Mouse (Mus musculus) neutrophil, adult 5-6 weeks (primary cell): Measurements from ENCODE around the gene Ankrd13b. TPM values are rescaled to one million over a fixed set of nuclear protein-coding genes. Genes with fewer than 3 reads are reported as not detected.

ENCODE experiments used
- ATAC-seq: fragments of 151-379, 151-347 bp; 2 replicates; pipeline ENCODE4 v1.8.0; 2017; ENCODE audit warnings: mild to moderate bottlenecking, moderate TSS enrichment; ENCODE audit not compliant: insufficient number of reproducible peaks, poor library complexity, low FRiP score, severe bottlenecking; ENCODE audit errors: extremely low read depth
- total RNA-seq: library from RNA; stranded (forward); fragments of 200-1000 nt; gene quantifications from 2 replicates; pipeline ENCODE4 v1.2.3, GENCODE M21; 2017

Ankrd13b gene
- total RNA-seq, 1 experiment from 2014 or later: not detected

DNA sequence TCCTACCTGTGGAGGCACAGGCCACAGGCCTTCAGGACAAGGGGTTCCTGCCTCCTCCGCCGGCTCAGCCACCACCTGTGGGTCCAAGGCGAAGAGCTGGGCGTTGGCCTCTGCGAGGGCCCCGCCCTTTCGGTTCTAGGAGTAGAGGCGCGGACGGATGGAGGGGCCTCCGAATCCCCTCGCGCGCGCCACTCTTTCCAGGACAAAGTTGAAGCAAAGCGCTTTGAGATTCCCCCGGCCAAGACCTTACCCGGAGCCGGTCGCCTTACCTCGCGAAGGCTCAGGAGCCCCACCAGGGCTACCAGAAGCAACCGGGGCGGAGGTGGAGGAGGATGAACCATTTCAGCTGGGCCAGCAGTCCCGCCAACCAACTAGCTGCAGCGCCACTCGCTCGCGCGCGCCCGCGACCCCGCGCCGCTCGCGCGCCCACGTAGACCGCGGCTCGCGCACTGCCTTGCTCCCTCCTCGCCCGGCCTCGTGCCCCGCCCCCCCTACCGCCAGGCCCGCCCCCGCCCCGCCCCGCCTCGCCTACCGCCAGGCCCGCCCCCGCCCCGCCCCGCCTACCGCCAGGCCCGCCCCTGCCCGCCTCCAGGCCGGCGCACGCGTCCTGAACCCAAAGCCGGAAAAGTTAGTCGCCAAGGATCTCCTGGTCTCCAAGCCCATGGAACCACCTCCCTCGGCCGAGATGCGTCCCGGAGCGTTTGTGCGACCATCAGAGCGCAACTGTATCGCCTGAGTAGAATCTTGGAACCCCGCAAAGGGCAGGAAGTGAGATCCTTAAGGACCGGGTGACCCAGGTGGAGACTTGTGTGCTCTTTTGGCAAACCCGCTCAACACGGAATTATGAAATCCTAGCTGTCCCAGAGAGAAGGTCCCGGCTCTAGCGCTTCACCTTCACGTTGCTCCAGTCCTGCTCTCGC, 23.7 kb upstream of the Ankrd13b start:
- ATAC-seq: peak; percentile 47

DNA sequence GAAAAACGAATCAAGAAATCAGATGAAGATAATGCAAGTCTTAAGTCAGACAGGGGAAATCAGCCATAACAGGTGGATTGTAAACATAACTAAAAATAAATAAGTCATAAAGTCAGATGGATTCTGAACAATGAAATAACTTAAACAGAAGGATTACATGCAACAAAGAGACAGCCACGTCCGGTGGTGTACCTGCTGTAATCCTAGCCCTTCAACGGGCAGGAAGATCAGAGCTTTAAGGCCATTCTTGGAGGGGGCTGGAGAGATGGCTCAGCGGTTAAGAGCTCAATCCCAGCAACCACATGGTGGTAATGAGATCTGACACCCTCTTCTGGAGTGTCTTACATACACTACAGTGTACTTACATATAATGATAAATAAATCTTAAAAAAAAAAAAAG, 21.9 kb upstream of the Ankrd13b start:
- ATAC-seq: no peak

DNA sequence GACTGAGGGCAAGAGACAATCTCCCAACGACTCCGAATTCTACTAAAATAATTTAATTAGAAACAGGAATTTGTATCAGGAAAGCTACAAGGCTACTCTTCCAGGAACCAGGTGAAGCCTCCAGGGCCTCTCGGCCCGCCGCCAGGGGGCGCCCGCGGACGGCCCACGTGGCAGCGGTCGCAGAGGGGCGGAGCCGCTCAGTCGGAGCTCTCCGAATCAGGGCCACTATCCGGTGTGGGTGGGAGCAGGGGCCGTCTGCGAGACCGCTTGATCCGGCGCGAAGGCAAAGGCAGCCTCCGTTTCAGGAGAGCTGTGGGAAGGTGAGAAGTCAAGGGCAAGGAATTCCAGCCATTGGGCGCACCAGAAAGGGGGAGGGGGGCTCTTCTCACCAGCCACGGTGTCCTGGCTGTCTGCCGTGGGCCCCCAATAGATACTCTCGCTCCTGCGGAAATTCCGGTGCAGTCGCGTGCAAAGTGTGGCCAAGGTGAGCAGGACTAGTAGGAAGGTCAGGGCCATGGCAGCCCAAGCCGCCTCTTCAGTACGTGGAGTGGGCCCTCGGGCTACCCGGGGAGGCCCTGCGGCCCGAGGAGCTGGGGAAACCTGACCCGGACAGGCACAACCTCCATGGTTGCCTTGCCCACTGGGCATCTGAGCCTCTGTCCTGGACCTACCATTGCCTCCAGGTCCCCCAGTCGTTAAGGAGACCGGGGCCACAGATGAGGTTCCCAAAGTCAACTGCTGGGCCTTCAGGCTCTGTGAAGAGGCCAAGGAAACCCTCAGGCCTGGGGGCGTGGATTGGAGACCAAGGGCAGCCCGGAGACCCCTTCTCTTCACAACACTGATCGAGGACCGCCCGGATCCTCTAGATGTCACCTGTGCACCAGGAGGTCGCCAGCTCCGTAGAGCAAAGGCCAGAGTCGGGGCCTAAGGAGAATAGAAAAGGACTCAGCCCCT, 18.9 kb upstream of the Ankrd13b start:
- ATAC-seq: peak; percentile 59

DNA sequence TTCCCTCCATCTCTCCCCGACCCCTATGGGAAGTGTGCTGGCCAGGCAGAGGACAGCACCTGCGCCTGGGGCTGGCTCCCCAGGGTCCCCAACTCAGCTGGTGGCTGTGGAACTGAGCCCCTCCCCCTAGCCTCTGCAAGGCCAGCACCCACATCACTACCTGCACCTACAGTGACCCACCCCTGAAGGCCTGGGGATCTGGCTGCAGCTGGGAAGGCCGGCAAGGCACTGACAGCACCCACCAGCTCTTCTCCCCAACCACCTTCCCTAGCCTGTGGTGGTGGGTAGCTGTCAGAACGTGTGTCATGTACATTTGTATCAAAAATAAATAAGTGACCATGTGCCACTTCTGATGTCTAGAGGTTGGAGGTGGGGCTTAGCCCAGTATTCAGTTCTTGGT, 17.9 kb upstream of the Ankrd13b start:
- no peak for ATAC-seq

DNA sequence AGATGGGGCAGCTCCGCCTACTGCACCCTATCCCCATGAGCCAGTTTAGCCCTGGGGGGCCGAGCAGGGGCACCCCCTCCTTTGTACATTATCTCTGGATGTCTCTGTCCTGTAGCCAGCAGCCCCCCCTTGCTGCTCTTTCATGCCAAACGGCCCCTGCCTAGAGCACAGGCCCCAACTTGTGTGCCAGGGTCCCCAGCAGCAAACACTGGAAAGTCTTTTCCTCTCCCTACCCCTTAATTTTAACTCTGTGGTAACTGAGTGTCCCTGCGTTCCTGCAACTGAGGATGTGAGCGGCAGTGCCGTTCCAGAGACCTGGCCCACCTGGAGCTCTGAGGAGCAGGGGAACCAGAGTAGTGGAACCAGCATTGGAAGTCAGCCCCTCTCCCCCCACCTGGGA, 17.5 kb upstream of the Ankrd13b start:
- no peak for ATAC-seq

DNA sequence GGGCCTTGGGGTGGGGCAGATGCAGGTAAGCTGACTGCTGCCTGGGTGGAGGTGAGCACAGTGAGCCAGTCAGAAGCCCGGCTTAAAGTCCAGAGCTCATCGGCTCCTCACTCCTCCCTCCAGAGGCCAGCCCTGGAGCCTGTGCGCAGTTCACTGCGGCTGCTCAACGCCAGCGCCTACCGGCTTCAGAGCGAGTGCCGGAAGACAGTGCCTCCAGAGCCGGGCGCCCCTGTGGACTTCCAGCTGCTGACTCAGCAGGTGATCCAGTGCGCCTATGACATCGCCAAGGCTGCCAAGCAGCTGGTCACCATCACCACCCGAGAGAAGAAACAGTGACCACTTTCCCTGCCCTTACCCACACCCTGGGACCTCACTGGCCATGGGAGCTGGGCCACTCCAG, 16.8 kb upstream of the Ankrd13b start:
- ATAC-seq: no peak

DNA sequence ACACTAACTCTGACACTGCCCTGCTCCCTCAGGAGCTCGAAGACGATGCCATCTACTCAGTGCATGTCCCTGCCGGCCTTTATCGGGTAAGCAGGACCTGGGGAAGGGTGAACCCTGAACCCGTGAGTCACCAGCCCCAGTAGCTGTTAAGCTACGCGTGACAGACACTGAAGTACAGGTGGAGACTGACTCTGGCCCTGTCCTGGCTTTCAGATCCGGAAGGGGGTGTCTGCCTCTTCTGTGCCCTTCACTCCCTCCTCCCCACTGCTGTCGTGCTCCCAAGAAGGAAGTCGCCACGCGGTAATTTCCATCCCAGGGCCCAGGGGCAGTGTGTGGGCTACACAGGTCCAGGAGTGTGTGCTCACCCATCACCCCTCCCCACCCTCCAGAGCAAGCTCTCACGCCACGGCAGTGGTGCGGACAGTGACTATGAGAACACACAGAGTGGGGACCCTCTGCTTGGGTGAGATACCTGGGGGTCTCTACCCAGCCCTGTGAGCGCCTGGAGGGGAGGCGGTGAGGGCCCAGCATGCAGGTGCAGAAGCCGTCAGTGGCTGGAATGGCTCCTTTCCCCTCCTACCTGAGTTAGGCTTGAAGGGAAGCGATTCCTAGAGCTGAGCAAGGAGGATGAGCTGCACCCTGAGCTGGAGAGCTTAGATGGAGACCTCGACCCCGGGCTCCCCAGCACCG, 16.0 kb upstream of the Ankrd13b start:
- ATAC-seq: no peak

DNA sequence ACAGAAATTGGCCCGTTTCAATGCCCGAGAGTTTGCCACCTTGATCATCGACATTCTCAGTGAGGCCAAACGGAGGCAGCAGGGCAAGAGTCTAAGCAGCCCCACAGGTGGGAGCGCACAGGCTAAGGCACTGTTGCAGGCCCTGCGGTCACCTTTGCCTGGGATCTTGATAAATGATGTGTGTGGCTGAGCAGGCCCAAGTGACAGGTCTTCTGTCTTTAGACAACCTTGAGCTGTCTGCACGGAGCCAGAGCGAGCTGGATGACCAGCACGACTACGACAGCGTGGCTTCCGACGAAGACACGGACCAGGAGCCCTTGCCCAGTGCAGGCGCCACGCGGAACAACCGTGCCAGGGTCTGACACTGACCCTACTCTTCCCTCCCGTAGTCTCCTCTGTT, 14.9 kb upstream of the Ankrd13b start:
- no peak for ATAC-seq

DNA sequence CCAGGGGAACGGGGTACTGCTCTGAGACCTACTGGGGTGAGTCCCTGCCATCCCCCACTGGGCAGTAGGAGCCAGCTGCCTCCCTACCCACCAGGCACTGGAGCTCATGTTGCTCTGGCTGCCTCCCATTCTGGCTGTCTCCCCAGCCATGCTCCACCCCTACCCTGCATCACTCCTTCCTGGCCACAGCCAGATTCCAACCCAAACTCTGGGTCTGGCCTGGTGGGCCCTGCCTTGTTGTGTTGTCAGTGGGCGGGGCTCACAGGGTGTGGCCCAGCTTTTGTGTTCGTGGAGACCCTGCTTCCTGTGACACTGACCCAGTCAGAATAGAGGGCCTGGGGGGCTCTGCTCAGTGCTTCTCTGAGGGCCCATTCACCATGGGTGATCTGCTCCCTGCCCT, 14.0 kb upstream of the Ankrd13b start:
- ATAC-seq: no peak

DNA sequence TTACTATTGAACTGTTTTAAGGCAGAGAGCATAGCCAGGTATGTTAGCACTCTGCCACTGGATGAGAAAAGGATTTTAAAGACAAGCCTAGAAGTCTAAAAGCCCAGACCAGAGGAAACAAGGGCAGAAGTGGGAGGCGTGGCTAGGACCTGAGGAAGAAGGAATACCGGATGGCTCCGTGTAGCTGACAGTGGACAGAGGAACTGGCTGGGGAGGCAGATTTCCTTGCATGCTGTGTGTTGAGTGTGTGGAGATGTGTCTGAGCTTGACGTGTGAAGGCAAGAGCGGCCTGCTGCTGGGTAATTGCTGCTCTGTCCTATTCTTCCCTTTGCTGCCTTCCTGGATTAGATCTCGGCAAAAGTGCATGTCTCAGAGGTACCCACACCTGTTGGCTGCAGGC, 13.0 kb upstream of the Ankrd13b start:
- ATAC-seq: no peak

DNA sequence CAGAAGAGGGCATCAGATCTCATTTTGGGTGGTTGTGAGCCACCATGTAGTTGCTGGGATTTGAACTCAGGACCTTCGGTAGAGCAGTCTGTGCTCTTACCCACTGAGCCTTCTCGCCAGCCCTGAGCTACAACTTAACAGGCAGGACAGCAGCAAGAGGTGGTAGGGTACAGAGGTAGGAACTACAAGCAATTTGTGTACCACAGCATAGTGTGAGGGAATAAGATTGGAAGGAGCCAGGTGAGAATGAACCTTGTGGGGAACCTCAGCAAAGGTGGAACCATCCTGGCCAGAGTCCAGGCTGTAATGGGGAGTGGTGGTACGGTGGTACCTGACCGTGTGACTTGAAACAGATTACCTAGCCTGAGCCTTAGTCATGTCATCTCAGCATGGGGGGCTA, 12.5 kb upstream of the Ankrd13b start:
- no peak for ATAC-seq

DNA sequence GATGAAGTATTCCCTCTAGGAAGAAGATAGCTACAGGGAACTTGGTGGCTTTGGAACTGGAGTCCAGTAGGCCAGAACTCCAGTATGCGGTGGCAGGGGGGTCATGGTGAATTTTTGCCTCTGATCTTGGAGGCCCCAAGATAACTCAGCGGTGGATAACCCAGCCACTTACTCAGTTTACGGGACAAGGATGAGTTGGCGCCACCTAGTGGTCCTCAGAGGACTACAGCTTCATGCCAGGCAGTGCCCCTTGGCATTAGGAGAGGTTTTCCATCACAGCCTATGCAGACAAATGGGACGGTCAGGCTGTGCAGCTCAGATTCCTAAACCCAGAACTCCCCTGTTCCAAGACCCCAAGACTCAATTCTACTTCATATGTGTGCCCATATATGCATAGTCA, 11.9 kb upstream of the Ankrd13b start:
- ATAC-seq: peak; percentile 53; the same call in 1 of the 2 replicates

DNA sequence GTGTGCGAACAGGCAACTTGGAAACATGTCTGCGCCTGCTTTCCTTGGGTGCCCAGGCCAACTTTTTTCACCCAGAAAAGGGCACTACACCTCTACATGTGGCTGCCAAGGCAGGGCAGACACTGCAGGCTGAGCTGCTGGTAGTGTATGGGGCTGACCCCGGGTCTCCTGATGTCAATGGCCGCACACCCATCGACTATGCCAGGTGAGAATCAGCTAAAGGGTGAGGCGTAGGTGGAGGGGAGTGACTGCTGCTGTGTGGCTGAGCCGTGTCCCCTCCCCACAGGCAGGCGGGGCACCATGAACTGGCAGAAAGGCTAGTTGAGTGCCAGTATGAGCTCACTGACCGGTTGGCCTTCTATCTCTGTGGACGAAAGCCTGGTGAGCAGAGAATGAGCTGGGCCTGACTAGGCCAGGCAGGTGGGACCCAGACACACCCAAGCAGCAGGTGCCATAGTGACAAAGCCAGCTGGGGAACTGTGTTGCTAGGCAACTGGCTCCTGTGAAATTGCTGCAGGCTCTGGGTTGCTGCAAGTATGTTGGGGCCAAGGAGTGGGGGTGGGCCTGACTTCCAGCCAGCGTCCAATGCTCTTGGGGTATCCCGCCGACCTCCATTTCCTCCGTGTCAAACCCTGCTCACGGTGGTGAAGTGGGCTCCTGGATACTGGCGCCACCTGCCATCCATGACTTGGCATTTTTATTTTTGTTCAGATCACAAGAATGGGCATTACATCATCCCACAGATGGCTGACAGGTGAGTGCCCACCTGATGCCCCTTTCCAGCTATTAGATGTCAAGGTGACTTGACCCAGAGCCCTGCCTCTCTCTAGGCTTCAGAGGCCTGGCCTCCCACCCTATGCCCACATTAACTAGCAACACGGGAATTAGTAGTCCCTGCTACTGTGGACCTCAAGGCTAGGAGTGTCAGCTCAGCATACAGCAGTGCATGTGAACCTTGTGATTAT, 11.2 kb upstream of the Ankrd13b start:
- ATAC-seq: no peak

DNA sequence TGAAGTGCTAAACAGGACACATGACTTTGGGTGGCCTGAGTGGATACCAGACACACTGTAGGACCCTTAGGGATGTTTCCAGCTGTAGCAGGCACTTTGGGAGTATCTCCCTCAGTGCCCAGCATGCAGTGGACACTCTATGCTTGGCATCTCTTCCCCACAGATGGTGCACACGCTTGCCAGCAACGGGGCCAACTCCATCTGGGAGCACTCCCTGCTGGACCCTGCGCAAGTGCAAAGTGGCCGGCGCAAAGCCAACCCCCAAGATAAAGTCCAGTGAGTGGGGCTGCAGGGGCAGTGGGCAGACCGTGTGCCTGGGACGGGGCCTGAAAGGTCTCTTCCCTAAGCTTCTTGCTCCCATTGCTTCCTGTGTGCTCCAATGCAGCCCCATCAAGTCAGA, 9.9 kb upstream of the Ankrd13b start:
- ATAC-seq: no peak

DNA sequence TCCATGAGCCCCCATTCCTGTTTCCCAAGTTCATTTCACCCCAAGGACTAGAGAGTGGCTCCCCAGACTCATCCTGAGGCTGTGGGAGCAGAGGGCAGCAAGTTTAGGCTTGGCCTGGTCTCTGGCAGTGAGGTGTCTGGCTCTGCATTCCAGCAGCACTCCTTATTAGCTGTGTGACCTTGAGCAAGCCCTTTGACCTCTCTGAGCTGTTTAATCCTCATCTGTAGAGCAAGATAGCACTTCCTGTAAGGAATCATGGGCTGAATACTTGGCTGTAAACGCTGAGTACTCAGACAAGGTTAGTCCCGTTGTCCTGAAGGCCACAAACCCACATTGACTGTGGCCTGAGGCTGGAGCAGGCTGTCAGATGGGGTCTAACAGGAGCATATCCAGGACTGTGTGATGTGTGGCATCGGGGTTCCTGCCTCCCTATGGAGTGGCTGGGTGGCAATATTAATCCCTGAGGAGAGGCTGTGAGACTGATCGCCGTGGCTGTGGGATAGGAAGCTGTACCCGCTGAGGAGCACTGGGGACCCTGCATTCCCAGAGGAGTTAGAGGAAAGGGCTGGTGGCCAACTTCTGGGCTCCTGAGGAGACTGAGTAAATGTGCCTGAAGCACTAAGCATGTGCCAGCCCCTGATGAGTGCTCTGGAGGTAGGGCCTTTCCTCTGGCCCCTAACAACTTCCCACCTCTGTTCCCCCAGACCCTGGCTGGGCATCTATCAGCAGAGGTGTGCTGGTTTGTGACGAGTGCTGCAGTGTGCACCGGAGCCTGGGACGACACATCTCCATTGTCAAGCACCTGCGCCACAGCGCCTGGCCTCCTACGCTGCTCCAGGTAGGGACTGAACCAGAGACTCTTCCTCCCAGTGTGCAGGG, 9.0 kb upstream of the Ankrd13b start:
- ATAC-seq: no peak

DNA sequence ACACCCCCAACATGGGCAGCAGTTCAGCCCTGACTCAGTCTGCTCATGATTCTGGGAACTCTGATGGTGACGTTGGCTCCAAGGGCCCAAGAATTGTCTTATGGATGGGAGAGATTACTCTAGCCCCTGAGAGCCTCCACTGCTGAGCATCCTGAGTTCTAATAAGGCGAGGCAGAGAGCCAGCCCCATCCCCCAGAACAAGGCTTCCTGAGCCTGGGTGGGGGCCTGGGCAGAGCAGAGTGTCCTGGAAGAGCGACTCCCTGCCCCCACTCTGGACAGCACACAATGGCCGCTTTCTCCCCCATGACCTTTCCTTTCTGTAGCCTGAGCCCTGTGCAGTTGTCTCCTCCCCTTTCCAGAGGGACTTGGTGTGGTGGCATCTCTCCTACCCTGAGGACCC, 8.4 kb upstream of the Ankrd13b start:
- ATAC-seq: no peak

DNA sequence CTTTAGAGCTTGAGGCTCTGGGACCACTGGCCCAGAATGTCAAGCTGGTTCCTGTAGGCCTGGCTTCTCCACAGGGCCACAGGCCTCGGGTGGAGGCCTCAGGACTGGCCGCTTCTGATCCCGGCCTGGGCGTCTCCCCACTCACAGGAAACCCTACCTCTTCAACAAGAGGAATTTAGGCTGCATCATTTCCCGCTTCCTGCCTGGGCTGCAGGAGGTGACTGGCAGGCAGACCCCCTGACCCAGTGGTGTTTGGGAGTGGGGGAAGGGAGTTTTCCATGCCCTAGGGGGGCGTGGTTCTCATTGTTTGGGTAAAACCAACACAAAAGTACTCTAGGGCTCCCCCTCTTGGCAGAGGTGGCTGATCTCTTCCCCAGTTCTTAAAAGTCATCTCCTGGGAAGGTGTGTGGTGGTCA, 7.9 kb upstream of the Ankrd13b start:
- no peak for ATAC-seq
